Mouse (Mus musculus): ENCODE measurements around the gene Icam4.
A peak's percentile ranks its signal among the peaks of the same experiment; 100 is the strongest.
"Not testable (repeated sequence)": the region's sequence is repeated elsewhere in the genome, so short reads cannot be mapped to it uniquely, and the experiment has no call there.

The Icam4 gene

GRCm38 (mm10) chr9:21029291-21030054, at the start of gene Icam4:
Icam4 (plus strand) TSS chr9:21029373.
- DNase-seq (ENCODE audit: low spot score): peak; percentile 76

- no peak for DNase-seq (ENCODE audit: low spot score)
These were observed 49.4 kb upstream of the Icam4 start for GRCm38 (mm10) chr9:20979769-20980168.

- no peak for DNase-seq (ENCODE audit: low spot score)
These were observed 47.0 kb upstream of the Icam4 start for GRCm38 (mm10) chr9:20982171-20982570.

GRCm38 (mm10) chr9:20983169-20983568, 46.0 kb upstream of the Icam4 start:
- DNase-seq (ENCODE audit: low spot score): no peak

- peak; percentile 51 for DNase-seq (ENCODE audit: low spot score)
These were observed 42.1 kb upstream of the Icam4 start for GRCm38 (mm10) chr9:20986952-20987686.

- DNase-seq (ENCODE audit: low spot score): no peak
These were observed 41.2 kb upstream of the Icam4 start for GRCm38 (mm10) chr9:20987953-20988352.

- peak; percentile 51 for DNase-seq (ENCODE audit: low spot score)
These were observed 38.3 kb upstream of the Icam4 start for GRCm38 (mm10) chr9:20990861-20991260.

GRCm38 (mm10) chr9:20991587-20991986, 37.6 kb upstream of the Icam4 start:
- DNase-seq (ENCODE audit: low spot score): no peak

- no peak for DNase-seq (ENCODE audit: low spot score)
These were observed 35.8 kb upstream of the Icam4 start for GRCm38 (mm10) chr9:20993165-20993898.

- no peak for DNase-seq (ENCODE audit: low spot score)
These were observed 34.1 kb upstream of the Icam4 start for GRCm38 (mm10) chr9:20995069-20995468.

- no peak for DNase-seq (ENCODE audit: low spot score)
These were observed 32.1 kb upstream of the Icam4 start for GRCm38 (mm10) chr9:20997065-20997464.

- DNase-seq (ENCODE audit: low spot score): not testable (repeated sequence)
These were observed 30.8 kb upstream of the Icam4 start for GRCm38 (mm10) chr9:20998337-20998736.

GRCm38 (mm10) chr9:21000811-21001210, 28.4 kb upstream of the Icam4 start:
- DNase-seq (ENCODE audit: low spot score): no peak

- no peak for DNase-seq (ENCODE audit: low spot score)
These were observed 27.4 kb upstream of the Icam4 start for GRCm38 (mm10) chr9:21001651-21002200.

- no peak for DNase-seq (ENCODE audit: low spot score)
These were observed 26.9 kb upstream of the Icam4 start for GRCm38 (mm10) chr9:21002270-21002626.

- peak; percentile 91 for DNase-seq (ENCODE audit: low spot score)
These were observed 26.3 kb upstream of the Icam4 start, which contains the start of gene Mrpl4 for GRCm38 (mm10) chr9:21002627-21003551. Mrpl4 (plus strand) TSS chr9:21002738.

- DNase-seq (ENCODE audit: low spot score): no peak
These were observed 21.7 kb upstream of the Icam4 start for GRCm38 (mm10) chr9:21007313-21007952.

- no peak for DNase-seq (ENCODE audit: low spot score)
These were observed 21.2 kb upstream of the Icam4 start for GRCm38 (mm10) chr9:21008007-21008406.

- no peak for DNase-seq (ENCODE audit: low spot score)
These were observed 18.8 kb upstream of the Icam4 start for GRCm38 (mm10) chr9:21010362-21010761.

GRCm38 (mm10) chr9:21010939-21011541, 18.1 kb upstream of the Icam4 start:
- DNase-seq (ENCODE audit: low spot score): not testable (repeated sequence)

Measured in testis, postnatal 14 days (tissue).